Mouse (Mus musculus) retina, postnatal 7 days (tissue): Measurements from ENCODE around the gene Opcml.

ENCODE experiments used
- DNase-seq: peaks from one replicate; pipeline ENCODE4 v3.0.0-alpha.2; 2012; ENCODE audit warnings: low read depth, low spot score

The Opcml gene

DNA sequence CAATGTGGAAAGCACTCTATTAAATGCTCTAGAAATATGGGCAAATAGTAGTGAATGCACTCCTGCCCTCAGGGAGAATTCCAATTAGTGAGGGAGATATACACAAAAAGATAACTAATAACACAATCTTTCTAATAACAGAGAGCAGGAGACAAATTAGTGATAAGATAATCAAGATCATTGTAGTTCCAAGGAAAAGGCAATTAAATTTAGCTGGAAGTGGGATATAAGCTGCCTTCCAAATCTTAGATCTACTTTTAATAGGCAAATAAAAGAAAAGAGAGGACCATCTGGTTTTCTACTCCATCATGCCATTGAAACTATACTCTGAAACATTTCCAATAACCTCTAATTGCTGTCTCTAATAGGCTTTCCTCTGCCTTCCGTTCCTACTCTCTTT, 742.6 kb downstream of the Opcml start:
- DNase-seq: no peak

DNA sequence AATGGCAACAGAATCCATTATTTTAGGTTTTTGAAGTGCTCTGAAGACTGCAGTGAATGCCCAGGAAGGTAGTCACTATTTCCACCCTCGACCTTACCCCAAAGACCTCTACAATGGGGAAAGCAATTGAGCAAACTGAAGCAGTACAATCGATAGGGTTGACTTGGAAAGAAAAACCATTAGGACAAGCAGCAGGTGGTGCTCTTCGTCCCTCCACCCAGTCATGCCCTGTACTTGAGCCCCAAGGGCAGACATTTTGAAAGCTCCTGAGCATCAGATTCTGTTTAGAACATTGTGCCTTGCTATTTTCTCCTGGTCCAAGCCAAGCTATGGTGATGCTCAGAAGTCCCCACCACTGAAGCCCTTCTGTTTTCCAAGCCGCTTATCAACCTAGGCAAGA, 744.4 kb downstream of the Opcml start:
- DNase-seq: no peak

DNA sequence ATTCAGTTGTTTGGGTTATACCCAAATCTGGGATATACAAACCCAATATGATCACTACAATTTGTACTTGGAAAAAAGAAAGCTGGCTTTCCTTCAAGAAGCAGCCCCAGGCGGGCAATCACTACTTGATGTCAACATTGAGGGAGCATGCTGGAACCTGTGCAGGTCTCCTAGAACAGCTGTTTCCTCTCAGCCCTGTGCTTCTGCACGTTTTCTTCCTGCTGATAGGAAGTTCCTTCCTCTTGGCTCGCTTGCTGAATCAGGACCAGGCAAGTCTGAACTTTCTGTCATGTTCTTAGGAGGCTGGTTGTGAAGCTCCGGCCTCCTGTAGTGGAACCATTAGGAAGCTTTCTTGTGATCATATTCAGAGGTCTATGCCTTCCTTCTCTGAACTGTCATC, 746.1 kb downstream of the Opcml start:
- DNase-seq: no peak

DNA sequence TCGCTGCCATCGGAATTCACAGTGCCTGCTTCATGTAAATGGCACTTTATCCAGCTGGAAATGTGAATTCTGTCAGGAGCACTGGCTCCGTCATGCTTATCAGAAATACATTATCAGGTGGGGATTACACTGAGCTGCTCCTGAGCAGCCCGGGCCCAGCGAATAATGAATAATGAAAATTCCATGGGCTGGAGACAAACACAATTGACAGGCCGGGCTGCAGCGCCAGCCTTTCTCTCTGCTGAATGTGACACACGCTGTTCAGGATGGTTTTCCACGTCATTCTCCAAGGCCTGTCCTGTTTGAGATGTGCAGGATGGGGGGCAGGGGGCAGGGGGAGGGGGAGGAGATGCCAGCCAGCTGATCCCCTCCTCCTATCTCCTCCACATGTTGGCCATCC, 757.6 kb downstream of the Opcml start:
- no peak for DNase-seq

DNA sequence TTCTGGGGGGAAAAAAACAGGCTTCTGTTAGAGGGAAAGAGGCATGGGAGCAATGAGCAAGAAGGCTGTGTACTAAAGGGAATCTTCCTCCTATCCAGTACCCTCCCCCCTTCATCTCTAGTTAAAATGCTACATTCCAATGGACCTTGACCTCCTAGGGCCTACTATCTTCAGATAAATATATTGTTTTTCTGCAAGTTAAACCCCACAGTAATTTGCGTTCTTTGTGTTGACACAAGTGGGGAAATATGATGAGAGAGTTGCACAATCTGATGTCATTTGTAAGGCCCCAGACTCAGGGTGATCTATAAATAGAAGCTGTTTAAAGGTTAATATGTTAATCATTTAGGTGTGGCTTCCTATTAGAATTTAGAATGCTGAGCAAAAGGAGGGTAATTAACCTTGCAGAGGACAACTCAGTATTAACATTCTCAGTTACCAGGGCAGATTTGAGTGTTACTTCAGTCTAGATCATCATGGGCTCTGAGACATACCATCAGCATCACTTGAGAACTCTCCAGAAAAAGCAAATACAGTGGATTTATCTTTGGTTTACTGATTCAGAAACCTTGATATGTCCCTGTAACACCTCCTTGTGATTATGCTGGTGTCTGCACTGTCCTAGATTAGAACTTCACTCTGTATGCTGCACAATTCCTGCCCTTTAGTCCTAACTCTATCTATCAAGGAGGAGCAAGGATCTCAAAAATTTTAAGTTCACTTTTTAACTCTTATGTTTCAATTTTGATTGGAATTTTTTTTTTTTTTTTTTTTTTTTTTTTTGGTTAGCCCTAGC, 762.0 kb downstream of the Opcml start:
- no peak for DNase-seq

DNA sequence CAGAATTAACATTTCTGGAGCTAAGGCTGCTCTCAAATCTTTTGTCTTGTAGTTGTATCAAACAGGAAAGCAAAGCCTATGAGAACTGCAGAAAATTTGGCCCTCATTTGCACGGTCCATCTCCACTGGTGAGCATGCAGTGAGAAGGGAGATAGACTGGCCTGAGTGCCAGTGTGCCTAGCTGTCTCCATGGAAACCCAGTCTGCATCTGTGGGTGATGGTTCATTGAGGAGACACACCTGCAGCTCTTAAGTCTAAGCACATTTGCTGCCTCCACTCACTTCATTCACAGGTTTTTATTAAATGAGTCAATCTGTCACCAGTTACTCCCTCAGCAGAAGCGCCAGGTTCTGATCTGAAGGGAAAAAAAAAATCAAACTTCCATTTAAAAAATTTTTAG, 768.1 kb downstream of the Opcml start:
- DNase-seq: no peak

DNA sequence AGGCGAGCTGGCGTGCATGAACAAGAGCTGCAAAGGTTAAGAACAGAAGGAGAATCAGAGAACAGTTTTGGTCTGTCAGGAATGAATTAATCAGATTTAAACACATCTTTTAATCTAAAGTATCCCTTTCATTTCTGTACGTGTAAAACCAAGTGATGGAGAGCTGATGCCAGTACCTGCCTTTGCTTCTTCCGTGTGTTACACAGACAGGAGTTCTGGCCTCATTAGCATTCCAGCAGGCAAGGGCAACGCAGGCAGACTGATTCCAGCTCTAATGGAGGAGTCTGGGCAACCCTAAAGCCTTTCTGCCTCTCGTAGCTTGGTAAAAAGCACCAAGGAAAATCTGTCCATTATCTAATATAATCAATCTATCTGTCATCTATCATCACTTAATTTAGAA, 771.2 kb downstream of the Opcml start:
- DNase-seq: no peak

DNA sequence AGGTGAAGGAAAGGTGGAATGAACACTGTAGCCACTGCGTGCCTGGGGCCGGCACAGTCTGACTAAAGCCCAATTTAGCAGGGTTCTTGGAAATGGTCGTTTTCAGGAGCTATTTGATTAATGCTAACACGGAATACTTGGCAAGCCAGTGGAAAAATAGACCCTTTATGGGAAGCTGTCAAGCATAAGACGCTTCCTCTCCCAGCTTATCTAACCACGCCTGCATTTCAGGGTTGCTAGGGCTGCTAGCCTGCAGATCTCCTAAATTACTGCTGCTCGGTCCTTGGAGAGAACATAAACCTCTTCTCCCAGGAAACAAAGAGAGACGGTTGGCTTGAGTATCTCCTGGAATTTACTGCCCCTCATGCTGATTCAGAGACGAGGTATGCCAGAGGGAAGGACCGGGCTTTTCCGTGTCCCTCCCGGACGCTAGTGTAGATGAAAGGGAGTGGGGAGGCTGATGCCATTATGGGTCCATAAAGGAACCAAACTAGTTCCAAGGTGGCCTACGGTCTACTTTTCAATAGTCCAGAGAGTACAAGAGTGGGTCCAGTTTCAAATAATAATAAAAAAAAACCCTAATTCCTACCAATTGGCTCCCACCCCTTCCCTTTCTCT, 772.6 kb downstream of the Opcml start:
- no peak for DNase-seq

DNA sequence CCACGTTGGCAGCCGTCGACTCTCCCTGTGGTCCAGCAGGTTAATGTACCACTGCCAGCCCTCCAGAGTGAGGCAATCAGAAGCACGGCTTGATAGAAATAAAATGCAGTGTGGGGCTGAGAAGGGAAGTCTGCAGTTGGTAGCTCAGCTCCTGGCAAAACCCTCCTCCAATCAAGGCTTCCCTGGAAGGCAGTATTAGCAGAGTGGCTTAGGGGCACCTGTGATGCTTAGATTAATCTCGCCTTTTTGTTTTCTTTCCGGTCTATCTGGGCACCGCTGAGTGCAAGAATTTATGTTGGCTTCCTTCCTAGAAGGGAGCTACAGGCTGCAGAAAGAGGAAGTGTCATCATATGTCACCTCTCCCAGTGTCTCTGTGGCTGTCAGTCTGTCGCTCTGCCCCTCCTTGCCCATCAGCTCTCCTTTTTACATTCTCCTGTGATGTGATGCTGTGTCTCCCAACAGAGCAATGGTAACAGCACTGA, 778.5 kb downstream of the Opcml start:
- DNase-seq: no peak

DNA sequence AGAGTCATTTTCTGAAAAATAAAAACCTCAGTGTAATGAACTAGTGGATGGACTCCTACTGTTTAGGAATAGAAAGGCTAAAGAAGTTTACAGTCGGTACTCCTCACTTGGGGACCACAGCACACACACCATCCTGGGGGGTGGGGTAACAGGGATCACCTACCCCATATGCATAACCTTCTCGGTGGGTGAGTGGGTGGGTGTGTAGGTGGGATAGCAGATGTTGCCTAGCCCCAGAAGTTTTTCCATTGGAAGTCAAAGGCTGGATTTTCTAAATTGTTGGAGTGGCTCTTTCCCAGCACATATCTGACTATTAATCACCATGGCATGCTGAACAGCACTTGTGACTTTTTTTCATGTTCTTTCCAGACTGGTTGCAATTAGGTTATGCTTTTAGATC, 779.2 kb downstream of the Opcml start:
- DNase-seq: no peak

DNA sequence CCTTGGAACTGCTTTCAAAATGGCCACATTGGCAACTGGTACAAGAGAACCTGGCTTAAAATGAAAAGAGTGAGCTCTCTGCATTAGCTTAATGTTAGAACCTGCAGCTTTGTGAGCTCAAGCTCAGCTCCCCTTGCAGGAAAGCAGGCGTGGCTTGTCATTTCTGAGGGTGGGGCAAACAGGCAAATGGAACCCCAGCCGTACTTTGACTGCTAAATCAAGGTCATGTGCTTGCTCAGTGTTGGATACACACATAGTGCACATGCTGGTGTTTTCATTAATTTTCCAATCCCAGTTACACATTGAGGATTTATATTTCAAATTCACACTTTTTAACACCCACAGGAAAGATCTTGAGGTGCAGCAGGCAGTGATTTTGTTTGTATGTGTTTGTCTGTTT, 781.1 kb downstream of the Opcml start:
- DNase-seq: no peak

DNA sequence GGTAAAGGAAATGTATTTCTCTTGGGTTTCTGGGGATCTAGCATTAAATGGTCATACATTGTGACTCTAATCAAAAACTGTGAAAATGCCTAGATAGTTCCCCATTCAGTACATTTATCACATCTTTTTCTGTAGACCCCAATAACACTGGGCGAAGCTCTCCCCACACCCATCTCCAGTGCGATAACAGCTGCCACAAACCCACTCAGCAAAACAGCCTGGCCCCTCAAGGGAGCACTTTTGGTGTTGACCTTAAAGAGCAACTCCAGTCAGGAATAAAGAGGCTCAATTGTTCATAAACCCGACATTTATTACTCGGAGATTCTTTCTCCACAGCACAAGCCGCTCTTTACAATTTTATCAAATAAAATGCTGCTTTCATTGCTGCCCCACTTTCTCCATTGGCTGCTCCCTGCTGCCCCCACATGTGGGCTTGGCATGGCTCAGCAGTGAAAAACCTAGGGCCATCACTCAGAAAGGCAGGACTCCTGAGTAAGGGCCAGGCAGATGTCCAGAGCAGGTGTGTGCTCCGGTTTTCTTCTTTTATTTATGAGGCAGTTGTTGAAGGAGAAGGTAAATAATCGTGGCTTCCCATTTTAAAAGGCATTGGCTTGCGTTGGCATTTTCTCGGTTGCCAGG, 781.7 kb downstream of the Opcml start:
- DNase-seq: no peak

DNA sequence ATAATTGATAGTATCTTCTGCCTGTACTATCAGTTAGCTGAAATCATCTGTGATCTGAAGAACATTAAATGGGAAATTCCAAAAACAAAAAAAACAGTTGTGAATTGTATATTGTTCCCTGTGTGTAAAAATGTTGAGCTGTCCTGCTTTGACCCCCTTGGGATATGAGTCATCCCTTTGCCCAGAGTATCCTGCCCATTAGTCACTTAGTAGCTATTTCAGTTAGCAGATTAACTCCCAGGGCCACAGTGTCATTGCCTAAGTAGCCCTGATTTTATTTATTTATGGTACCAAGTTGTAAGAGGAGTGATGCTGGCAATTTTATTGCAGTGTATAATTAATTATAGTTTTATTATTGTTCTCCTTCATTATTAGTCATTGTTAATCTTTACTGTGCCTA, 788.2 kb downstream of the Opcml start:
- DNase-seq: no peak

DNA sequence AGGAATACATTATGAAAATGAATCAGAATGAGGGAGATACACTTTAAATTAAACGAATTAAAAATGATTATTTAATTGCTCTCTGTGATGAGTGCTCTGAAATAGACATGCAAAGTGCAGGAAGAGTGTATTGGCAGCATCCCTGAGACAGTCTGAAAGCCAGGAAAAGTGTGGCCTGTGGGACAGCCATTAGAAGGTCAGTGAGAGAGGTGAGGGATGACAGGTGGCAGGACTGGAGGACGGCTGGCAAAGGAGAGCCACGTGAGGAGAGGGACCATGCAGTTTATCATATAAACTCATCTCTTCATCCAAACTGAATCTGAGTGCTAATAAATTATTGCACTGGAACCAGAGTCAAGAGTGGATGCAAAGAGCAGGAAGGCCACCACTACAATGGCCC, 796.7 kb downstream of the Opcml start:
- no peak for DNase-seq

DNA sequence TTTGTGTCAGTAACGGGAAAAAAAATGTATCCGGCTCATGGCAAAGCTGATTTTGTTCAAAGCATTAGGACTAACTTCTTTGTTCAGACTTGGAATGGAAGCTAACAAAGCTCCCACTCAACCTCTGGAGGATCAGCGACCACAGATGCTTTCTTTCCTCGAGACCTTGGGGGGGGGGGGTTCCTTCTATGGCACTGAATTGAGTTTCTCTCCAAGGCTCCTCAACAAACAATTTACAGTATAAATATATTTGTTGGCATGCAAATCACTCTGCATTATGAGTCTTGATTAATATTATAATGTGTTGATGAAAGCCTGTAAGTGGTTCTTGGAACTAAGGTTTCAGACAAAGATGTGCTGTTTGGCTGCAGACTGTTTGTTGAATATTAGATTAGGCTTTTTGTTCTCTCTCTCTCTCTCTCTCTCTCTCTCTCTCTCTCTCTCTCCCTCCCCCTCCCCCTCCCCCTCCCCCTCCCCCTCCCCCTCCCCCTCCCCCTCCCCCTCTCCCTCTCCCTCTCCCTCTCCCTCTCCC, 797.3 kb downstream of the Opcml start:
- no peak for DNase-seq

DNA sequence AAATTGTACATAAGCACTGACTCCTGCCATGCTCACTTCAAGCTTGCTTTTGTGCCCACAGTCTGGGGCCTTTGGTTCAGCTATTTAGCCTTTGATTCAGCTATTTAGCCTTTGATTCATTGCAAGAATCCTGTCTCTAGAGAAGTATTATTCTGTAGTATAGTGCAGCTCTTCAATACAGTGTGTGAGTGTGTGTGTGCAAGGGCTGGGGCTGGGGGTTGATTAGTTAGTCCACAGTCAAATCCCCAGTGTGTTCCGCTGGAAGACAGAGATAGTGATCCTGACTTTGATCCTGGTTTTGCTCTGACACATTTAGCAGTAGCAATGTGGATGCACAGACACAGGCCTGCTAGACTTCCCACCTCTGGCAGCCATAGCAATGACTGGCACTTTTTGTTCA, 797.9 kb downstream of the Opcml start:
- no peak for DNase-seq

DNA sequence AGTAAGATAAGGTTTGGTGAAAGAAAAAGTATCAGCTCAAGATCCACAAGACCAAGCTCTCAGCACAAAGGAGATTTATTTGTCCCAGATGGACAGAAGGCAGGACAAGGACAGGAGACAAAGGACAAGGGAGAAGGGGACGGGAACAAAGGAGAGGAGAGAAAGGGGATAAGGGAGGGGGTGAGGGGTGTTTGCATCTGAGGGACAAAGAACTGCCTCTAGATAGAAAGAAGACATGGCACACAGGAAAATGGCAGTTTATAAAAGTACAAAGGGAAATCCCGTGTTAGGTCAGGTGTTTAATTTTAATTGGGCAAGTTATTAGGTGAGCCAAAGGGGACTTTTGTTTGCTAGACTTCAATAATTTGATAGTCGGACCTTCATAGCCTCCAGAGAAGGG, 801.6 kb downstream of the Opcml start:
- no peak for DNase-seq

DNA sequence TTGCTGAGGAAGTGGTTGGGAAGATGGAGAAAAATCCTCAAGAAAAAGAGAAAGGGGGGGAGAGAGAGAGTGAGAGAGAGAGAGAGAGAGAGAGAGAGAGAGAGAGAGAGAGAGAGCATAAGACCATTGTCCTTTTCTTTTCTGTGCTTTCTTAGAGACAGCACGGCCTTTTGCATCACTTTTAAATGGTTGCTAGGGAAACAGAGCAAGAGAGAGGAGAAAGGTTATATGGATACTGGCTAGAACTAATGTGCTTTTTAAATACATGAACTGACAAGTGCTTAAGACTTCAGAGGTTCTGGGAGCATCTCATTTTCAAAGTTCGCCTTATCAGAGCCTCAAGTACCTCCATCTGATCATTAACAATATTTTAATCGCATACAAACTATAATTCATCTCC, 804.5 kb downstream of the Opcml start:
- DNase-seq: no peak

DNA sequence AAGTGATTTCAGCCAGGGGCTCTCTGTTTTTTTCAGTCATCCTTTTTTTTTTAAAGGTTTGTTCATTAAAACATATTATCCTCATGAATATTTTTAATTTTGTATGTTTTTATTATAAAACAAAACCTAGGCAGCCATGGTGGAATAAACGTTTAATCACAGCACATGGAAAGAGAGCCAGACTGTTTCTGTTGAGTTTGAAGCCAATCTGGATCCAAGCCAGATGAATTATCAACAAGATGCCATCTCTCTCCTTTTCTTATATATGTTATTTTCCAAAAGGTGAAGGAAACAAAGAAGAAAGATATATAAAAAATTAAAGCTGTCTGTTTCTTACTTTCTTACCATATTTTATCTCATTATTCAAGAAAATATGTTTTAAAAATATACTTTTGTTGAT, 815.0 kb downstream of the Opcml start:
- DNase-seq: no peak

DNA sequence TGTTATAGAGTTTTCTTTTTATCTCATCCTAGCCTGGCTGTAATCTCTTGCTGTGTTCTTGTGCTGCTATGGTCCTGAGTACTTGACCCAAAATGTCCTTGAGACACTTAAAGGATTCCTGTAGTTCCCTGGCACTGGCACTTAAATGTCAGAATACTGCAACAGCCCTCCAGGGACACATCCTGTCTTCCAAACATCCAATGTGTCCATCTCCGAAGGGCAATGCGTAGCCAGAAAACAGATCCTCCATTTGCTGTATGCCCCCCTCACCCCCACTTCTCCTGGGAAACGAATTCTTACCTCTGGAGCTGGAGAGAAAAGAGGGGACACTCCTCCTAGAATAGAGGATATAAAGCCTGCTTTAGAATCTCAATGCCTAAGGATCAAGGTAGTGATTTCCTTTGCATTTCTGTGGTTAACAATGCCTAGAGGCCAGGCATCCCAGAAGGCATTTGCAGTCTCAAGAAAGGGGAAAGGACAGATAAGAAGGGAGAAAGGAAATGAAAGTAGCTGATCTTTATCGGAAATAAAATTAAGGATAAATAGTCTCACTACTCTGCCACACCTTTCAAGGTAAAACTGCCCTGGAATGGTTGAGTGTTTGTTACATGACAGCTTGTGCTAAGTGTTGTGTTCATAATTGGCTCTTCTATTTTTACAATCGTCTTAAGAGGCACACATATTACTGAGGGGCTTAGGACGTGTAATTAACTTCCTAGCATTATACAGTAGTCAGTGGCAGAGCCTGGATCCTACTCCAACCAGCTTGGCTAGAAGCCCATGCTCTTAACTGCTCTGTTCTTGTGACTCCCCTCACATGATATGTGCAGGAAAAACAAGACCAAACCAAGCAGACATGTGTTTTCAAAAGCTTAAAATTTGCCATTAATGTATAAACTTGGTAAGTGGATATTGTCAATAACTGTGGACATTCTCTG, 823.4 kb downstream of the Opcml start:
- DNase-seq: peak; percentile 20

DNA sequence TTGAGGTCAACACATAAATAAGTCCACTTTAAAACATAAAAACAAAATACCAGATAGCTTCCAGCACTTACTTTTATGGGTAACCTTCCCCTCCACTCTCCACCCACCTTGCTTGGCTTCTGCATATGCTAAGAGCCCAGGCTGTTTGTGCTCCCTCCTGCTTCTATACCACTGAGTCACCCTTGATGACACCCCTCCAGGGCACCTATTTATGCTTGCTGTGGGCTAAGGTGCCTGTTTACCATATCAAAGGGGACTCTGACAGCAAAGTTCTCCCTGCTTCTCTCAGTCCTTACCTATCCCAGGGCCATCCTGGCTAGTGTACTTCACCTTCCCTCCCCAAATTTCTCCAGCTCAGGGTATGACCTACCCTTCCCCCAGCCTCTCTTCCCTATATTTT, 824.9 kb downstream of the Opcml start:
- no peak for DNase-seq

DNA sequence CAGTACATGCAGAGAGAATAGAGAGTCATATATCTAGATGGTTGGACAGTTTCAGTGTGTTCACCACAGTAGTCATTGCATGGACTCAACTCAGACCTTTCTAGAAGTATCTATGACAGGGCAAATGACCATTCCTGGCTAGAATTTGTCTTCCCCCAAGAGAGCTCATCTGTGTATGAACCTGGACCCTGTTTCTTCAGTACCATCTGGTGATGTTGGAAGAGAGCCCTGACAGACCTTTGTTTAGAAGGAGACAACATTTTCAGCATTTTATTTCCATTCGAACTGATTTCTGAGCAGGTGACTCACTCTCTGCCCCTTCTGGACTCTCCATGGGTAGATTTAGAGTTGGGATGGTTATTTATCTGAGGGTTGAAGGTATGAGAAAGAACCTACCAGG, 827.1 kb downstream of the Opcml start:
- DNase-seq: no peak
